ENCODE assay signal across 9 mouse cellular contexts in genomic region chr4:135397991-135398390, GRCm38 (mm10). TPM values are rescaled to one million over a fixed set of nuclear protein-coding genes. Genes with fewer than 3 reads are reported as not detected.
A peak's percentile ranks its signal among the peaks of the same experiment; 100 is the strongest.
DNase-seq lines count a peak whose midpoint lies in the region; ATAC-seq and TF ChIP-seq lines count a peak whose summit lies in the region.
"Had no signal": no experiment of that assay in that cellular context is flagged by ENCODE, and none has a peak within 500 bp of the region (broad histone marks: within the 10 kb centered on the region; RNA-seq: fewer than 3 reads in every experiment).

Ncmap (minus strand) TSS chr4:135398227.

- no peak within 1 kb of the TSS for H3K9ac ChIP-seq in forebrain, postnatal 0 days
- no peak within 1 kb of the TSS for H3K9ac ChIP-seq in liver, embryonic 14.5 days (replicated peaks)

- H3K36me3 ChIP-seq in heart, embryonic 10.5 days = no peaks in the 10 kb centered on the region
- no peaks in the 10 kb centered on the region for H3K36me3 ChIP-seq in forebrain, postnatal 0 days (ENCODE audit: insufficient read depth)
- H3K36me3 ChIP-seq in liver, embryonic 14.5 days (replicated peaks; ENCODE audit: control insufficient read depth, insufficient read depth, low read depth) = no peaks in the 10 kb centered on the region

- H3K27ac ChIP-seq in heart, embryonic 10.5 days = peak within 1 kb of the TSS; percentile 67; the same call in 1 of the 2 replicates
- no peak within 1 kb of the TSS for H3K27ac ChIP-seq in forebrain, postnatal 0 days (ENCODE audit: low read depth, low read length)
- no peak within 1 kb of the TSS for H3K27ac ChIP-seq in liver, embryonic 14.5 days

- no peaks in the 10 kb centered on the region for H3K9me3 ChIP-seq in heart, embryonic 10.5 days
- no peaks in the 10 kb centered on the region for H3K9me3 ChIP-seq in forebrain, postnatal 0 days (ENCODE audit: low read length)
- no peaks in the 10 kb centered on the region for H3K9me3 ChIP-seq in liver, embryonic 14.5 days (ENCODE audit: control insufficient read depth, low read length)

- no peak for TF ChIP-seq CTCF in forebrain, postnatal 0 days (IDR thresholded peaks at IDR 0.05; ENCODE audit: low read depth)
- TF ChIP-seq CTCF in liver, embryonic 14.5 days (IDR thresholded peaks at IDR 0.05; ENCODE audit: low read depth) = no peak

- no peak for TF ChIP-seq EP300 in liver, embryonic 14.5 days (IDR thresholded peaks at IDR 0.05; ENCODE audit: low read depth)

- intact Hi-C loops in heart, postnatal 25 days (cut with DNase I) = no loop called here

- H3K27me3 ChIP-seq in heart, embryonic 10.5 days (ENCODE audit: insufficient read depth, poor library complexity, severe bottlenecking) = peaks cover 53% of the 10 kb centered on the region
- peaks cover 18% of the 10 kb centered on the region; the same call in 1 of the 2 replicates for H3K27me3 ChIP-seq in forebrain, postnatal 0 days (ENCODE audit: insufficient read depth, low read length)
- H3K27me3 ChIP-seq in liver, embryonic 14.5 days (ENCODE audit: control insufficient read depth, insufficient read depth, low read length) = peaks cover 33% of the 10 kb centered on the region

- peak within 1 kb of the TSS; percentile 35 for H3K4me2 ChIP-seq in forebrain, postnatal 0 days (ENCODE audit: low read depth)
- H3K4me2 ChIP-seq in liver, embryonic 14.5 days (ENCODE audit: low read depth) = peak within 1 kb of the TSS; percentile 5

- peaks cover 12% of the 10 kb centered on the region for H3K4me1 ChIP-seq in heart, embryonic 10.5 days
- H3K4me1 ChIP-seq in forebrain, postnatal 0 days (ENCODE audit: insufficient read depth) = no peaks in the 10 kb centered on the region
- H3K4me1 ChIP-seq in liver, embryonic 14.5 days (replicated peaks; ENCODE audit: control insufficient read depth in 2 of 2, insufficient read depth in 2 of 2, low read length in 1 of 2) = no peaks in the 10 kb centered on the region

- under 1% methylated on average over 29 of the region's 29 CpGs for WGBS in heart, embryonic 10.5 days
- 5% methylated on average over 28 of the region's 29 CpGs for WGBS in forebrain, postnatal 0 days
- WGBS in liver, embryonic 14.5 days (ENCODE audit: insufficient replicate concordance) = 2% methylated on average over 29 of the region's 29 CpGs

- no peak for DNase-seq in heart, embryonic 10.5 days (ENCODE audit: low spot score)
- no peak for DNase-seq in heart, postnatal 25 days (ENCODE audit: low spot score)
- DNase-seq in CD4-positive, CD25-positive, alpha-beta regulatory T cell, adult 2 months (ENCODE audit: low read depth, low spot score) = peak; percentile 48
- DNase-seq in forebrain, postnatal 0 days = no peak
- no peak for DNase-seq in liver, embryonic 14.5 days (ENCODE audit: low read depth in 3 of 3, low spot score in 3 of 3)
- no peak for DNase-seq in Muller cell, postnatal 12 days (ENCODE audit: inconsistent ontology term)
- no peak for DNase-seq in adrenal gland, postnatal 25 days
- no peak for DNase-seq in layer of hippocampus, adult 11-12 months (ENCODE audit: low spot score)
- DNase-seq: kidney, adult 11 months had no signal

- H3K4me3 ChIP-seq in heart, embryonic 10.5 days = peak within 1 kb of the TSS; percentile 66
- peak within 1 kb of the TSS; percentile 21; the same call in 1 of the 2 replicates for H3K4me3 ChIP-seq in forebrain, postnatal 0 days (ENCODE audit: low read depth, low read length)
- H3K4me3 ChIP-seq in liver, embryonic 14.5 days (ENCODE audit: insufficient read depth in 1 of 2, low read depth in 2 of 2, low read length in 2 of 2) = peak within 1 kb of the TSS in 1 of 2 experiments; percentile 2; a peak in 2 of 4 replicates

- no peak for ATAC-seq in forebrain, postnatal 0 days
- ATAC-seq in liver, embryonic 14.5 days (ENCODE audit: insufficient read depth) = no peak

RNA-seq across cellular contexts. Expression of gene Ncmap, which starts in this region (rescaled TPM):
- 0.46 and 1.2 TPM in 2 replicates for polyA plus RNA-seq in heart, embryonic 10.5 days (2016; fragmentation: Nextera tagmentation; extraction: Ambion mirVana)
- total RNA-seq in heart, postnatal 25 days (2021) = under 1 TPM in 1 of 2 experiments, not detected in 1; 0.31 TPM
- 0.90 and 1.2 TPM in 2 replicates for total RNA-seq in forebrain, postnatal 0 days (2014; rRNA removed)
- 0.63 and 0.86 TPM in 2 replicates for polyA plus RNA-seq in forebrain, postnatal 0 days (2015; fragmentation: Nextera tagmentation; extraction: Ambion mirVana)
- polyA plus RNA-seq in liver, embryonic 14.5 days (2012; rRNA removed) = 0.04 and 0.08 TPM in 2 replicates
- 0.06 TPM in 1 of 2 replicates, not detected in the other for polyA plus RNA-seq in liver, embryonic 14.5 days (2014; fragmentation: Nextera tagmentation; extraction: Ambion mirVana)
- not detected in 2 replicates for total RNA-seq in adrenal gland, postnatal 25 days (2021)
